Mouse (Mus musculus): ENCODE data around the gene Dhrs7.
A peak's percentile ranks its signal among the peaks of the same experiment; 100 is the strongest.

The Dhrs7 gene

GRCm38 (mm10) chr12:72655775-72656174 lies 8.9 kb downstream of the Dhrs7 start:
- DNase-seq (ENCODE audit: low read depth) = no peak

GRCm38 (mm10) chr12:72654698-72655097 lies 10.0 kb downstream of the Dhrs7 start:
- DNase-seq (ENCODE audit: low read depth) = peak; percentile 83

- DNase-seq (ENCODE audit: low read depth) = no peak
Measured at GRCm38 (mm10) chr12:72649611-72650330, 14.9 kb downstream of the Dhrs7 start, which contains the start of gene Gm4756. Gene Gm4756, minus strand, starts transcription at chr12:72649661.

- DNase-seq (ENCODE audit: low read depth) = no peak
Measured at GRCm38 (mm10) chr12:72648921-72649320, 15.8 kb downstream of the Dhrs7 start.

GRCm38 (mm10) chr12:72638025-72638424 lies 26.7 kb downstream of the Dhrs7 start:
- DNase-seq (ENCODE audit: low read depth) = no peak

- no peak for DNase-seq (ENCODE audit: low read depth)
Measured at GRCm38 (mm10) chr12:72628751-72629150, 36.0 kb downstream of the Dhrs7 start.

GRCm38 (mm10) chr12:72622853-72623496 lies 41.7 kb downstream of the Dhrs7 start:
- DNase-seq (ENCODE audit: low read depth) = no peak

GRCm38 (mm10) chr12:72621441-72621840 lies 43.3 kb downstream of the Dhrs7 start:
- no peak for DNase-seq (ENCODE audit: low read depth)

GRCm38 (mm10) chr12:72620856-72621255 lies 43.9 kb downstream of the Dhrs7 start:
- DNase-seq (ENCODE audit: low read depth) = no peak

- DNase-seq (ENCODE audit: low read depth) = no peak
Measured at GRCm38 (mm10) chr12:72612053-72612452, 52.7 kb downstream of the Dhrs7 start.

All from NIH3T3 (cell line).